Mouse (Mus musculus) E14TG2a.4 (cell line): Measurements from ENCODE around the gene Ripor3.

ENCODE experiments used
- H3K27me3 ChIP-seq: 2 replicates; pipeline ENCODE4 v1.6.1; 2014; ENCODE audit warnings: low read length, control low read depth; ENCODE audit not compliant: insufficient read depth
- H3K36me3 ChIP-seq: 2 replicates; pipeline ENCODE4 v1.6.1; 2014; ENCODE audit warnings: low read length, control low read depth; ENCODE audit not compliant: insufficient read depth
- H3K4me1 ChIP-seq: replicated peaks from 2 replicates; pipeline ENCODE4 v1.6.1; 2014; ENCODE audit warnings: low read depth, low read length, control low read depth
- H3K4me3 ChIP-seq: replicated peaks from 2 replicates; pipeline ENCODE4 v1.5.1; 2014; ENCODE audit warnings: mild to moderate bottlenecking, low read length
- H3K9me3 ChIP-seq: 2 replicates; pipeline ENCODE4 v1.6.1; 2014; ENCODE audit warnings: low read length, control low read depth
- CTCF ChIP-seq: conservative IDR thresholded peaks from 2 replicates; pipeline ENCODE4 v1.5.1; 2014; ENCODE audit warnings: low read length
- NANOG ChIP-seq: IDR thresholded peaks from 2 replicates; pipeline ENCODE4 v1.6.1; 2014; ENCODE audit warnings: borderline replicate concordance, low read length, mixed read lengths
- POU5F1 ChIP-seq: IDR thresholded peaks from 2 replicates; pipeline ENCODE4 v1.6.1; 2014; ENCODE audit warnings: low read length, borderline replicate concordance

The Ripor3 gene

DNA sequence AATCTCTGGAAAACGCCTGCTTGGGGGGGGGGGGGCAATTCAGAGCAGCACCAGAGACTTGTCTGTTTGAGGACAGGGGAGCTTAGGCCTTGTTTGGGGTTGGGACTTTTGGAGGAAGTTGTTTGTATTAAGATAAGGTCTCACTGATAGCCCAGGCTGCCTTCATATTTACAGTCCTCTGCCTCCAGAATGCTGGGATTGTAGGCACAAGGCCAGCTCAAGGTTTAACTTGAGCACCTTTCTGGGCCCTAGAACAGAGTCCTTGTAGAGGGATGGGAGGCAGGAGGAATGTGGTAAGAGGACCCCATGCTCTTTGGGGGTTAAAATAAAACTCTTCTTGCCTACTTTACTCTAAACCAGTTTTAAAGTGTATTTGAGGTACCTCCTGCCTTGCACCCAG lies 37.6 kb downstream of the Ripor3 start:
- Histone ChIP-seq H3K9me3 (no peaks in the 10 kb centered on the region), H3K4me3 (no peak overlapping the region), H3K36me3 (peaks cover 97% of the 10 kb centered on the region), H3K4me1 (peaks cover 15% of the 10 kb centered on the region), H3K27me3 (no peaks in the 10 kb centered on the region)
- no peak for TF ChIP-seq CTCF
- TF ChIP-seq NANOG, result no peak
- no peak for TF ChIP-seq POU5F1

DNA sequence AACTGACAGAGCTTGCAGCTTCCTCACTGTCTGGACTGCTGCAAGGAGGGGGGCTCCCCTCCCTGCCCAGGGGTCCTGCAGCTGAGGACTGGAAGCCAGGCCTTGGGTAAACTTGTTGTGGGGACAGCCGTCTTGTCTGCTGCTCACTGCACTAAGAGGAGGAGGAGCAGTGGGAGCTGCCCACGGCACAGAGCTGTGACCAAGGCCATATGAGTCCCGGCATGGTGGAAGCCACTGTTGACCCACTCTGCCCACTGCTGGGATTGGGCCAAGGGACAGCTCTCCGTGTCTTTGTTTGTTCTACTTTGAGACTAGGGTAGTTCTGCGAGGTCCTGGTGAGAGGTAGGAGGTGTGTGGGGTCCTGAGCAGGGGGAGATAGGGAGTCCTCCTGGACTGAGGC lies 38.3 kb downstream of the Ripor3 start:
- peaks cover 97% of the 10 kb centered on the region for H3K36me3 ChIP-seq
- no peaks in the 10 kb centered on the region for H3K9me3 ChIP-seq
- no peaks in the 10 kb centered on the region for H3K27me3 ChIP-seq
- H3K4me1 ChIP-seq, result peaks cover 8% of the 10 kb centered on the region; the same call in 1 of the 2 replicates
- no peak overlapping the region for H3K4me3 ChIP-seq
- TF ChIP-seq POU5F1, result no peak
- no peak for TF ChIP-seq NANOG
- TF ChIP-seq CTCF, result no peak

DNA sequence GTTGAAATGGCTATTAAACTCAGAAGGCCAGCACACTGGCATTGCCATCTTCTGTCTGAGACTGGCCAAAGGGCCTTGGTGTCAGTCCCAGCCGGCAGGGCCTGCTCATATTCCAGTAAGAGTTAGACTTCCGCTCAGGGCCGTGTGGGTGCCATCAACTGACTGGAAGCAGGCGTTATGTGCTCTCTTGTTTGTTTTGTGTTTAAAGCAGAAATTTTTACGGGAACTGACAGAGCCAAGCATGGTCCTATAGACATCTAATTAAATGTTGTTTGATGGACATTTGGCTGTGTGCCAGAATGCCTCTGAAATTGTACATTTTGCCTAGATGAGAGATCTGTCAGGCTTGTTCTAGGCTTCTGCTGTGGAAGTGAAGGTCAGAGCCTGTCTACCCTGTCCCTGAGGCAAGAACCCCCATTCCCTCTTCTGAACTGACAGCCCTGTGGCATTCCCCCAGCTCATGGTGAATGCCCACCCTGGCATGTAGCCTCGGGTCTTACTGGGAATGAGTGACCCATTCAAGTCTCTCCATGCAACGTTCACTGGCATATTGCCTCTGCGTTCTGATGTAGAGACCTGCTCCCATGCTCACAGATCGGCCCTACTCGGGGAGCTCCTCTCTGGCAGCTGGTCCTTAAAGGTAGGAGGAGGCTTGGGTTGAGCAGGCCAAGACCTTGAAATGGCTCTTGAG lies 40.4 kb downstream of the Ripor3 start:
- TF ChIP-seq POU5F1 (no peak), CTCF (no peak), NANOG (no peak)
- Histone ChIP-seq H3K36me3 (peaks cover 99% of the 10 kb centered on the region), H3K4me1 (peaks cover 9% of the 10 kb centered on the region), H3K4me3 (no peak overlapping the region), H3K27me3 (no peaks in the 10 kb centered on the region), H3K9me3 (no peaks in the 10 kb centered on the region)

DNA sequence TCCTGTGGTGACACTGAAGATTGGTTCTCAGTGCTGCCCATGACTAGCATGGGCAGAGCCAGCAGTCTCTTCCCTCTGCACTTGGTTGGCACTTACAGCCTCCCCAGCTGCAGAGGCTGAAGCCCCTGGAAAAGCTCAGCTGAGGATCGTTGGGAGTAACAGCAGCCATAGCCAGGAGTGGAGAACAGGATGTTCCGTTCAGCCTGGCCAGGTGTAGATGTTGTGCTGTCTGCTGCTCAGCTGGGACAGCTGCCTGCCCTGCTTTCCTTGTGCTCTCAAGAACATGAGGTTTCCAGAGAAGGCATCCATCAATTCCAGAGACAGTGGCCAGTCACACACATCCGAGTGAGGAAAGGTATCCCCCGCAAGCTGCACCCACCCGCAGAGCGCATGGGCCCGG lies 41.9 kb downstream of the Ripor3 start:
- no peak overlapping the region for H3K4me3 ChIP-seq
- no peak for TF ChIP-seq CTCF
- TF ChIP-seq POU5F1, result no peak
- TF ChIP-seq NANOG, result no peak
- H3K4me1 ChIP-seq, result peaks cover 9% of the 10 kb centered on the region
- H3K27me3 ChIP-seq, result no peaks in the 10 kb centered on the region
- H3K36me3 ChIP-seq, result peaks cover 99% of the 10 kb centered on the region
- H3K9me3 ChIP-seq, result no peaks in the 10 kb centered on the region

DNA sequence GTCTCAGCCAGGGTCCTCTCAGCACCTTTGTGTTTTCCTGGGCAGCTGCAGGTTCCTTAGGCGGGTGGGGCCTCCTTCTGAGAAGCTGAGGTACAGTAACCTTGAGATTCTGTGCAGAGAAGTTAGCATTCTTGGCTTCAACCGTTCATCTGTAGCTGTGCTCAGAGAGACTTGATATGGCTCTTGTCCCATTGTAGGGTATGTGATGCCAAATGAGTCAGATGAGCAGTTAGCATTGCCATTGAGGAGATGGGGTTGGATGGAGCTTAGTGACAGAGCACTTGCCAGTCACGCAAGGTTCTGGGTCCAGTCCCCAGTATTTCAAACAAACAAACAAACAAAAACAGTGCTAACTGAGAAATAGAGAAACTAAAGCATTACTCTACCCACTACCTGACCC lies 44.5 kb downstream of the Ripor3 start:
- H3K27me3 ChIP-seq, result no peaks in the 10 kb centered on the region
- H3K4me1 ChIP-seq, result peaks cover 17% of the 10 kb centered on the region
- H3K36me3 ChIP-seq, result peaks cover 78% of the 10 kb centered on the region
- H3K4me3 ChIP-seq, result no peak overlapping the region
- TF ChIP-seq POU5F1 (no peak), NANOG (no peak), CTCF (no peak)
- H3K9me3 ChIP-seq, result no peaks in the 10 kb centered on the region

DNA sequence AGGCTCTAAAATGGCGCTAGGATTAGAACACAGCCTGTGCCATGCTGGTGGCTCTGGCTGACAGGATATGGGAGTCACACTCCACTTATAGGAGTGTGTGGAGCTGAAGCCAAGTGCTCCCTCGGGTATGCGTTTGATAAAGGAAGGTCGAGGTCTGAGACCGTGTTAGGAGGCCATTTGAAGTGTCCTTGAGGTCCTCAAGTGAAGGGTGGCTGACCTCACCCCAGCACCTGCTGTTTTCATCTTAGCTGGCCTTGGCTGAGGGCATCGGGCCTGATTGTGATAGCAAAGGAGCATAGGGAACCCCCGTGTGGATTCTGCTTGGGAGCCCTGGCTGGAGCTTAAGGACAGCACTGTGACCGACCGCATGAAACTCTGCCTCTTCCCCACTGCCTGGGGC lies 46.1 kb downstream of the Ripor3 start:
- peaks cover 27% of the 10 kb centered on the region for H3K4me1 ChIP-seq
- TF ChIP-seq NANOG, result no peak
- no peak for TF ChIP-seq CTCF
- no peak for TF ChIP-seq POU5F1
- no peaks in the 10 kb centered on the region for H3K9me3 ChIP-seq
- no peak overlapping the region for H3K4me3 ChIP-seq
- peaks cover 62% of the 10 kb centered on the region for H3K36me3 ChIP-seq
- no peaks in the 10 kb centered on the region for H3K27me3 ChIP-seq

DNA sequence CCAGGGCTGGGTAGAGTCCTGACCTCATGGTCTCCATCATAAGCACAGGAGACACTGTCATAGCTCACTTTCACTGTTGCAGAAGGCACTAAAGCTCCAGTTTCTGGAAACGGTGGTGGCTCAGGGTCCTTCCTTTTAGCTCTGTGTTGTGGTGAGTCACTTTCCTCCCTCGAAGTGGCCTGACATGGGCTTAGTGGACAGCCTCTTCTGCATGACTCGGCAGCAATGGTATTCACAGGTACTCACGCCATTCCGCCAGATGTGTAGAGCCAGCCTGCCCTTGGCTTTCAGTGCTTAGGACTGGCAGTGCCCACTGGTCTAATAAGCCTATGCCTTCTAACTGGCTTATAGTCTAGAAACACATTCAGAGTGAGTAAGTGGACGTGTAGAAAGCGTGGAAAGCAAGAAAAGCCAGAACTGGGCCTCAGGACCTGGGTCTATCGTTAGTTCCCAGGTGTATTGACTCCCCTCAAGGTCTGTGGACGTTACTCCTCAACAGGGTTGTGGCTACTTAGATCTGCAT lies 46.6 kb downstream of the Ripor3 start:
- no peak for TF ChIP-seq POU5F1
- TF ChIP-seq NANOG, result no peak
- TF ChIP-seq CTCF, result no peak

DNA sequence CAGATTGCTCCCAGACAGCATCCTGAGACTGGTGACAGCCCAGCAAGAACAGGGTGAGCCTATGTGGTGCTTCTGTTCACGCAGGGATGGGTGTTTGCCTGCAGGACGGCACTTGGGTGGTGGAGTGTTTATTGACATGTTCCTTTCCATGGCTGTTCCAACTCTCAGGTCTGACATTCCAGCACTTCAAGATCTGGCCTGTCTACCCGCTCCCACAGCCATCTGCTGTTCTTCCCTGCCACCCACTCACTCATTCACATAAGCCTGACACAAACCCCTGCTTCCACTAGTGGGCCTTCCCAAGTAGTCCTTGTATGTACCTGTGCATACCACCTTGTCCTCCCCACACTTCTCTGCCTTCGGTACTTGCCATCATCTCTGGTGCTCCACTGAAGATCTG lies 47.2 kb downstream of the Ripor3 start:
- Histone ChIP-seq H3K9me3 (no peaks in the 10 kb centered on the region), H3K36me3 (peaks cover 59% of the 10 kb centered on the region), H3K4me3 (no peak overlapping the region), H3K4me1 (peaks cover 27% of the 10 kb centered on the region), H3K27me3 (no peaks in the 10 kb centered on the region)
- TF ChIP-seq POU5F1 (no peak), CTCF (no peak), NANOG (no peak)

More for the DNA sequence above, 46.6 kb downstream of the Ripor3 start:
- peaks cover 27% of the 10 kb centered on the region for H3K4me1 ChIP-seq
- no peaks in the 10 kb centered on the region for H3K27me3 ChIP-seq
- peaks cover 59% of the 10 kb centered on the region for H3K36me3 ChIP-seq
- H3K9me3 ChIP-seq, result no peaks in the 10 kb centered on the region
- no peak overlapping the region for H3K4me3 ChIP-seq

DNA sequence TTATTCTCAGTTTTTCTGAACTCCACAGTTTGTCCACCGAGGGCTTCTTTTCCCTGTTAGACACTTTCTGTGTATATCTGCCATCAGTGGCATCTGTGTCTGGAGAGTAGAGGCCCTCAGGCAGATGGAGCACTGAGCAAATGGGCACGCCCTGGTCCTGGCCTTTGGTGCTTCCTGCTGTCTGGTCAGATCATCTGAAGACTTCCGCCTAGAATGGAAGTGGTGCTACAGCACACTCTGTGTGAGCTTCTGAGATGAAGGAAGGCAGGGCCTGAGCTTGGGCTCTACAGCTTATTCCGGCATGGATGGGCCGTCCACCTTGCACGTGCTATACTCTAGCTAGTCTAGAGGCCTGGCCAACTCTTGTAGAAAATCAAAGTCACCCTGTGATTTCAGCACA lies 48.1 kb downstream of the Ripor3 start:
- Histone ChIP-seq H3K9me3 (no peaks in the 10 kb centered on the region), H3K4me1 (peaks cover 27% of the 10 kb centered on the region), H3K27me3 (no peaks in the 10 kb centered on the region), H3K36me3 (peaks cover 51% of the 10 kb centered on the region), H3K4me3 (no peak overlapping the region)
- TF ChIP-seq POU5F1, result no peak
- TF ChIP-seq NANOG, result no peak
- no peak for TF ChIP-seq CTCF
